Comparison of ENCODE assay signal across 10 mouse cellular contexts in the genomic region with DNA sequence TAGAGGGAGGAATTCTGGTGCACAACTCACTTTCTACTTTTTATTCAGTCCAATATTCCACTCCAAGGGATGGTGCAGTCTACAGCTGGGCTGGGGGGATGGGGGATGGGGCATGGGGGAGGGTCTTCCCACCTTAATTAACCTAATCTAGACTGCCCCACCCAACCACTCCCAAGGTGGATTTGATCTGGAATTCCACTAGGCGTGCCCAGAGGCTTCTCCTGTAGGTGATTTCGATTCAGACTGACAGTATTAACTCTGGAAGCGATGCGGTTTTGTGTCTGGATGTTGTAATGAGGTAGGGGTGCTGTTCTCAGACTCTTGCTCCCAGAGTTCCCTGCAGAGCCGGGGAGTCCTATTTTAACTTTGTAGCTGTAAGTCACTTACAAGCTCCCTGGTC. TPM values are rescaled to one million over a fixed set of nuclear protein-coding genes. Genes with fewer than 3 reads are reported as not detected.
DNase-seq lines count a peak whose midpoint lies in the region; ATAC-seq and TF ChIP-seq lines count a peak whose summit lies in the region.
"Had no signal": no experiment of that assay in that cellular context is flagged by ENCODE, and none has a peak within 500 bp of the region (broad histone marks: within the 10 kb centered on the region; RNA-seq: fewer than 3 reads in every experiment).

No protein-coding gene starts in this region.

- TF ChIP-seq EP300 in lung, postnatal 0 days (IDR thresholded peaks at IDR 0.05) = no peak

- H3K36me3 ChIP-seq in lung, embryonic 16.5 days (ENCODE audit: control insufficient read depth, insufficient read depth, low read length) = no peaks in the 10 kb centered on the region
- no peaks in the 10 kb centered on the region for H3K36me3 ChIP-seq in lung, postnatal 0 days (ENCODE audit: insufficient read depth, low read length)
- no peaks in the 10 kb centered on the region for H3K36me3 ChIP-seq in forebrain, embryonic 11.5 days (ENCODE audit: control insufficient read depth, insufficient read depth, low read length)
- no peaks in the 10 kb centered on the region for H3K36me3 ChIP-seq in hindbrain, embryonic 16.5 days (ENCODE audit: control insufficient read depth, insufficient read depth, low read length)
- H3K36me3 ChIP-seq in stomach, embryonic 14.5 days (ENCODE audit: control insufficient read depth, insufficient read depth, low read length) = no peaks in the 10 kb centered on the region

- no peaks in the 10 kb centered on the region for H3K9me3 ChIP-seq in lung, embryonic 16.5 days (ENCODE audit: control insufficient read depth, low read length)
- H3K9me3 ChIP-seq in lung, postnatal 0 days (ENCODE audit: low read length) = no peaks in the 10 kb centered on the region
- H3K9me3 ChIP-seq in forebrain, embryonic 11.5 days (ENCODE audit: control insufficient read depth, low read length) = no peaks in the 10 kb centered on the region
- H3K9me3 ChIP-seq in hindbrain, embryonic 16.5 days (ENCODE audit: control insufficient read depth, low read length) = no peaks in the 10 kb centered on the region
- H3K9me3 ChIP-seq in stomach, embryonic 14.5 days (ENCODE audit: control insufficient read depth, low read depth, low read length) = no peaks in the 10 kb centered on the region

- H3K4me2 ChIP-seq in lung, embryonic 16.5 days (ENCODE audit: low read depth, low read length) = no peak overlapping the region
- no peak overlapping the region for H3K4me2 ChIP-seq in lung, postnatal 0 days (replicated peaks; ENCODE audit: low read depth, low read length)
- peak overlapping the region; percentile 42; the same call in 1 of the 2 replicates for H3K4me2 ChIP-seq in forebrain, embryonic 11.5 days (ENCODE audit: low read depth, low read length, severe bottlenecking)
- peak overlapping the region; percentile 62 for H3K4me2 ChIP-seq in hindbrain, embryonic 16.5 days (ENCODE audit: low read length)
- peak overlapping the region; percentile 22; the same call in 1 of the 2 replicates for H3K4me2 ChIP-seq in stomach, embryonic 14.5 days (replicated peaks; ENCODE audit: low read depth, low read length)

- no peaks in the 10 kb centered on the region for H3K4me1 ChIP-seq in lung, embryonic 16.5 days (replicated peaks; ENCODE audit: control insufficient read depth, insufficient read depth, low read length)
- H3K4me1 ChIP-seq in lung, postnatal 0 days (ENCODE audit: insufficient read depth, low read depth, low read length) = no peaks in the 10 kb centered on the region
- H3K4me1 ChIP-seq in forebrain, embryonic 11.5 days (replicated peaks; ENCODE audit: control insufficient read depth, insufficient read depth, low read length) = no peaks in the 10 kb centered on the region
- H3K4me1 ChIP-seq in hindbrain, embryonic 16.5 days (ENCODE audit: control insufficient read depth, insufficient read depth, low read depth, low read length) = no peaks in the 10 kb centered on the region
- no peaks in the 10 kb centered on the region for H3K4me1 ChIP-seq in stomach, embryonic 14.5 days (ENCODE audit: control insufficient read depth, insufficient read depth, low read length)

- DNase-seq in lung, postnatal 0 days (ENCODE audit: low spot score) = no peak
- no peak for DNase-seq in forebrain, embryonic 11.5 days (ENCODE audit: low spot score)
- no peak for DNase-seq in left cerebral cortex, adult 9 months (ENCODE audit: low spot score in 2 of 2)
- no peak for DNase-seq in urinary bladder, postnatal 10 days (ENCODE audit: low spot score)
- DNase-seq in cerebellum, postnatal 36 days = no peak

- H3K27ac ChIP-seq in lung, embryonic 16.5 days (ENCODE audit: low read length) = no peak overlapping the region
- no peak overlapping the region for H3K27ac ChIP-seq in lung, postnatal 0 days (ENCODE audit: low read length)
- H3K27ac ChIP-seq in forebrain, embryonic 11.5 days (ENCODE audit: low read depth, low read length) = no peak overlapping the region
- H3K27ac ChIP-seq in hindbrain, embryonic 16.5 days (ENCODE audit: low read depth, low read length) = no peak overlapping the region
- H3K27ac ChIP-seq in stomach, embryonic 14.5 days (ENCODE audit: low read length) = no peak overlapping the region

- H3K9ac ChIP-seq in lung, embryonic 16.5 days (ENCODE audit: low read length) = no peak overlapping the region
- no peak overlapping the region for H3K9ac ChIP-seq in lung, postnatal 0 days (replicated peaks; ENCODE audit: low read depth)
- no peak overlapping the region for H3K9ac ChIP-seq in forebrain, embryonic 11.5 days (ENCODE audit: low read length)
- no peak overlapping the region for H3K9ac ChIP-seq in hindbrain, embryonic 16.5 days (ENCODE audit: low read depth, low read length)
- H3K9ac ChIP-seq in stomach, embryonic 14.5 days (replicated peaks; ENCODE audit: low read depth, low read length) = no peak overlapping the region

- peaks cover 26% of the 10 kb centered on the region for H3K27me3 ChIP-seq in lung, embryonic 16.5 days (ENCODE audit: control insufficient read depth, insufficient read depth, low read depth, low read length)
- H3K27me3 ChIP-seq in lung, postnatal 0 days (replicated peaks; ENCODE audit: insufficient read depth, low read length) = 0 out of 2 replicates have a peak, but pooled peaks cover 11% of the 10 kb centered on the region
- peaks cover 3% of the 10 kb centered on the region for H3K27me3 ChIP-seq in forebrain, embryonic 11.5 days (ENCODE audit: control insufficient read depth, insufficient read depth, low read length)
- H3K27me3 ChIP-seq in hindbrain, embryonic 16.5 days (replicated peaks; ENCODE audit: control insufficient read depth, insufficient read depth, low read length) = peaks cover 26% of the 10 kb centered on the region
- peaks cover 3% of the 10 kb centered on the region; the same call in 1 of the 2 replicates for H3K27me3 ChIP-seq in stomach, embryonic 14.5 days (ENCODE audit: control insufficient read depth, insufficient read depth, low read length)

- 0 out of 2 replicates have a peak, but pooled peaks have one; percentile 26 for ATAC-seq in lung, embryonic 16.5 days (ENCODE audit: low read depth)
- ATAC-seq in lung, postnatal 0 days = no peak
- 0 out of 2 replicates have a peak, but pooled peaks have one; percentile 3 for ATAC-seq in forebrain, embryonic 11.5 days (replicated peaks; ENCODE audit: low FRiP score)
- peak; percentile 9; the same call in 1 of the 2 replicates for ATAC-seq in hindbrain, embryonic 16.5 days
- no peak for ATAC-seq in stomach, embryonic 14.5 days (ENCODE audit: insufficient number of reproducible peaks, insufficient read depth, low FRiP score, low read depth)
- ATAC-seq: activated CD4-positive, CD25-positive, alpha-beta regulatory T cell, adult 4 months had no signal

- TF ChIP-seq CTCF in lung, postnatal 0 days (IDR thresholded peaks at IDR 0.05) = no peak

- WGBS in lung, embryonic 16.5 days = 51% methylated on average over 5 of the region's 5 CpGs
- WGBS in lung, postnatal 0 days = 50% methylated on average over 5 of the region's 5 CpGs
- WGBS in forebrain, embryonic 11.5 days = 54% methylated on average over 5 of the region's 5 CpGs
- 59% methylated on average over 5 of the region's 5 CpGs for WGBS in hindbrain, embryonic 16.5 days
- WGBS in stomach, embryonic 14.5 days = 54% methylated on average over 5 of the region's 5 CpGs

- H3K4me3 ChIP-seq in lung, embryonic 16.5 days (ENCODE audit: low read length) = no peak overlapping the region
- no peak overlapping the region for H3K4me3 ChIP-seq in lung, postnatal 0 days (ENCODE audit: low read depth, low read length)
- no peak overlapping the region for H3K4me3 ChIP-seq in forebrain, embryonic 11.5 days (ENCODE audit: low read depth, low read length)
- no peak overlapping the region for H3K4me3 ChIP-seq in hindbrain, embryonic 16.5 days (ENCODE audit: low read length)
- H3K4me3 ChIP-seq in stomach, embryonic 14.5 days (ENCODE audit: low read depth, low read length) = no peak overlapping the region

RNA-seq across cellular contexts. Expression of gene Gpa33, which starts 30.1 kb away (rescaled TPM):
- polyA plus RNA-seq in lung, embryonic 16.5 days (2015; fragmentation: Nextera tagmentation; extraction: Ambion mirVana) = 0.18 and 0.25 TPM in 2 replicates
- polyA plus RNA-seq in lung, postnatal 0 days (2015; fragmentation: Nextera tagmentation; extraction: Ambion mirVana) = 0.12 TPM in 1 of 2 replicates, not detected in the other
- 0.12 and 0.20 TPM in 2 replicates for polyA plus RNA-seq in forebrain, embryonic 11.5 days (2014; fragmentation: Nextera tagmentation; extraction: Ambion mirVana)
- polyA plus RNA-seq in hindbrain, embryonic 16.5 days (2015; fragmentation: Nextera tagmentation; extraction: Ambion mirVana) = not detected in 2 replicates
- 5.5 and 6.0 TPM in 2 replicates for polyA plus RNA-seq in stomach, embryonic 14.5 days (2014; fragmentation: Nextera tagmentation; extraction: Ambion mirVana)
- polyA plus RNA-seq: activated CD4-positive, CD25-positive, alpha-beta regulatory T cell, adult 4 months; frontal cortex, adult 2 months had no signal

RNA-seq across cellular contexts. Expression of gene Dusp27, which starts 32.4 kb away (rescaled TPM):
- 3.3 and 3.7 TPM in 2 replicates for polyA plus RNA-seq in lung, embryonic 16.5 days (2015; fragmentation: Nextera tagmentation; extraction: Ambion mirVana)
- polyA plus RNA-seq in lung, postnatal 0 days (2015; fragmentation: Nextera tagmentation; extraction: Ambion mirVana) = 0.75 and 0.86 TPM in 2 replicates
- polyA plus RNA-seq in forebrain, embryonic 11.5 days (2014; fragmentation: Nextera tagmentation; extraction: Ambion mirVana) = 1.8 and 2.2 TPM in 2 replicates
- 1.1 and 1.9 TPM in 2 replicates for polyA plus RNA-seq in hindbrain, embryonic 16.5 days (2015; fragmentation: Nextera tagmentation; extraction: Ambion mirVana)
- polyA plus RNA-seq in stomach, embryonic 14.5 days (2014; fragmentation: Nextera tagmentation; extraction: Ambion mirVana) = 1.9 and 2.7 TPM in 2 replicates
- polyA plus RNA-seq: activated CD4-positive, CD25-positive, alpha-beta regulatory T cell, adult 4 months had no signal

Comparison
In these comparisons a context has a peak if more than half of its experiments do, and no peak if none do; other contexts are left out.
1. ATAC-seq: peak in lung, embryonic 16.5 days (single experiment), forebrain, embryonic 11.5 days (single experiment) and hindbrain, embryonic 16.5 days (single experiment); none in lung, postnatal 0 days (single experiment) and stomach, embryonic 14.5 days (single experiment).
2. H3K4me2 ChIP-seq: peak in forebrain, embryonic 11.5 days (single experiment), hindbrain, embryonic 16.5 days (single experiment) and stomach, embryonic 14.5 days (single experiment); none in lung, embryonic 16.5 days (single experiment) and lung, postnatal 0 days (single experiment).